Mouse (Mus musculus) small intestine, adult 2 months (tissue): ENCODE measurements around the gene Scml4.

Experiments used
- CTCF ChIP-seq: fragments of 200-500 bp; IDR thresholded peaks from 2 replicates; pipeline ENCODE4 v1.5.1; 2012; ENCODE audit warnings: low read depth, mild to moderate bottlenecking, control low read depth, inconsistent platforms, low read length, moderate library complexity, mixed read lengths; ENCODE audit not compliant: insufficient replicate concordance, insufficient read length; ENCODE audit errors: extremely low read depth
- POLR2A ChIP-seq: fragments of 200-500 bp; IDR thresholded peaks from 2 replicates; pipeline ENCODE4 v1.6.1; 2012; ENCODE audit warnings: low read depth, mild to moderate bottlenecking, control low read depth, inconsistent platforms, low read length, moderate library complexity

DNA sequence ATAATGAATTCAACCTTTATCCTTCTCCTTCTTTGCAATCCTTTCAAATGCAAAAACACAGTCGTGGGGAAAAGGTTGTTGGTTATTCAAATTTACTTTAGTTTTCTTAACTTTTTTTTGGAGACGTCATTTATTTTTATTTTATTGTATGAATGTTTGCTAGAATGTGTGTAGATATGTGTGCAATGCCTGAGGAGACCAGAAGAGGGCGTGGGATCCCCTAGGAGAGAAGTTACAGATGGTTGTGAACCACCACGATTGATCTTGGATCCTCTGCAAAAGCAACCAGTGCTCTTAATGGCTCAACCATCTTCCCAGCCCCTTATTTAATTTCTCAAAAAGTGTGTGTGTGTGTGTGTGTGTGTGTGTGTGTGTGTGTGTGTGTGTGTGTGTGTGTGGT, 53.0 kb downstream of the Scml4 start:
- no peak for TF ChIP-seq CTCF
- TF ChIP-seq POLR2A = no peak
